7 mouse cellular contexts compared by ENCODE assay signal in the genomic region with DNA sequence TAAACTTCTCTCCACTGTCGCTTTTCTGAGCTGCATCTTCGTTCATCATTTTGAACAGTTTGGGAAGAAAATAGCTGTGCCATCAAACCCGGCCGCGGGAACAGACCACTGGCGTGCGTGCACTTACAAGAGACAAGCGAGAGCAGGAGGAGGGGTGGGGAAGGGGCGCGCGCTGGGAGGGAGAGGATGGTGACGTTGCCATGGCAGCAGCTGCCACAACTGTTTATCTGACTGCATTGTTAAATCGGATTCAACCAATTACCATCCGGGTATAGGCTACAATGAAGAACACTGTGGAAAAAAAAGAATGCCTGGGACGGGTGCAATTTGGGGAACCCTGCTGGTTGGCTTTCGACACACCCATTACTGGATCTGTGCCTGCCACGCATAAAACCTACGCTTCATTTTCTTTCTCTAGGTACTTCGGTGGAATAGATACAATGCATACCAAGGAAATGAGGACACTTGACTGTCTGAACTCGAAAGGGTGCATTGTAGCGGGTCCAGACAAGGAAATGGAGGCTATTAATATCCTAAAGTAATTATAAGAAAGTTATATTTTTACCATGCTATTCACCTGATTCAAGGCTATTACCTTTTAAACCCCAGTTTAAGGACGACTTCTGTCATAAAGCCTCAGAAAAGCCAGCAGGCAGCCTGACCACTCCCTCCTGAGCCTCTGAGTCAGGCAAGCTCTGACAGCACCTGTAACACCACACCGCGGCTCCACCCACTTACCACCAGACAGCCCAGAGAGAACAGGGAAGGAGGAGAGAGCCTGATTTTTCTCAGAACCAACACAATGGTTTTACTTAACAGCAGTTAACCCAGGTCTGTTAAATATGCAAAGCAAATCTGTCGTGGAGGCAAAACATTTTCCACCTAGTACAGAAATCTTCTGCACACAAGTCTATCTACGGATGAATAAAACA.
DNase-seq lines count a peak whose midpoint lies in the region; ATAC-seq and TF ChIP-seq lines count a peak whose summit lies in the region.

No protein-coding gene starts in this region.

- H3K9ac ChIP-seq in forebrain, embryonic 16.5 days (replicated peaks; ENCODE audit: low read depth, low read length) = peak overlapping the region; percentile 60
- no peak overlapping the region for H3K9ac ChIP-seq in kidney, embryonic 14.5 days (ENCODE audit: low read depth, low read length)
- H3K9ac ChIP-seq in limb, embryonic 14.5 days (ENCODE audit: low read depth, low read length, severe bottlenecking) = peak overlapping the region; percentile 12; the same call in 1 of the 2 replicates
- H3K9ac ChIP-seq in neural tube, embryonic 11.5 days (ENCODE audit: low read length) = peak overlapping the region; percentile 52

- H3K27me3 ChIP-seq in forebrain, embryonic 16.5 days (replicated peaks; ENCODE audit: control insufficient read depth, insufficient read depth, low read length) = no peaks in the 10 kb centered on the region
- H3K27me3 ChIP-seq in kidney, embryonic 14.5 days (ENCODE audit: control insufficient read depth, insufficient read depth, low read length) = 0 out of 2 replicates have a peak, but pooled peaks cover 3% of the 10 kb centered on the region
- H3K27me3 ChIP-seq in limb, embryonic 14.5 days (ENCODE audit: control insufficient read depth, insufficient read depth, low read length) = no peaks in the 10 kb centered on the region
- H3K27me3 ChIP-seq in neural tube, embryonic 11.5 days (ENCODE audit: control insufficient read depth, insufficient read depth, low read length) = no peaks in the 10 kb centered on the region

- H3K4me2 ChIP-seq in forebrain, embryonic 16.5 days (ENCODE audit: low read length) = peak overlapping the region; percentile 73
- peak overlapping the region; percentile 51 for H3K4me2 ChIP-seq in kidney, embryonic 14.5 days (replicated peaks; ENCODE audit: low read depth, low read length)
- peak overlapping the region; percentile 57 for H3K4me2 ChIP-seq in limb, embryonic 14.5 days (replicated peaks; ENCODE audit: low read depth, low read length, severe bottlenecking)
- peak overlapping the region; percentile 58 for H3K4me2 ChIP-seq in neural tube, embryonic 11.5 days (ENCODE audit: low read depth)

- H3K4me3 ChIP-seq in forebrain, embryonic 16.5 days (replicated peaks; ENCODE audit: low read length) = peak overlapping the region; percentile 53
- peak overlapping the region; percentile 25; the same call in 1 of the 2 replicates for H3K4me3 ChIP-seq in kidney, embryonic 14.5 days (ENCODE audit: low read length)
- H3K4me3 ChIP-seq in limb, embryonic 14.5 days (replicated peaks; ENCODE audit: low read length) = peak overlapping the region; percentile 22
- H3K4me3 ChIP-seq in neural tube, embryonic 11.5 days (ENCODE audit: low read depth, low read length) = peak overlapping the region; percentile 43

- WGBS in forebrain, embryonic 16.5 days = 2% methylated on average over 26 of the region's 26 CpGs
- WGBS in kidney, embryonic 14.5 days = 5% methylated on average over 26 of the region's 26 CpGs
- 5% methylated on average over 26 of the region's 26 CpGs for WGBS in limb, embryonic 14.5 days
- WGBS in neural tube, embryonic 11.5 days = 4% methylated on average over 26 of the region's 26 CpGs

- peak overlapping the region; percentile 86 for H3K27ac ChIP-seq in forebrain, embryonic 16.5 days (ENCODE audit: low read length)
- no peak overlapping the region for H3K27ac ChIP-seq in kidney, embryonic 14.5 days (ENCODE audit: low read depth, low read length)
- no peak overlapping the region for H3K27ac ChIP-seq in limb, embryonic 14.5 days (replicated peaks; ENCODE audit: low read depth, low read length)
- H3K27ac ChIP-seq in neural tube, embryonic 11.5 days (ENCODE audit: low read depth, low read length) = peak overlapping the region; percentile 51

- H3K36me3 ChIP-seq in forebrain, embryonic 16.5 days (ENCODE audit: control insufficient read depth, insufficient read depth) = no peaks in the 10 kb centered on the region
- H3K36me3 ChIP-seq in kidney, embryonic 14.5 days (ENCODE audit: control insufficient read depth, insufficient read depth, low read length) = no peaks in the 10 kb centered on the region
- H3K36me3 ChIP-seq in limb, embryonic 14.5 days (ENCODE audit: control insufficient read depth, insufficient read depth, low read length) = no peaks in the 10 kb centered on the region
- H3K36me3 ChIP-seq in neural tube, embryonic 11.5 days (ENCODE audit: control insufficient read depth, insufficient read depth, low read length) = no peaks in the 10 kb centered on the region

- peak; percentile 9 for DNase-seq in NIH3T3 (ENCODE audit: low read depth)
- DNase-seq in cerebellum, adult 11-12 months = peak; percentile 82
- peak; percentile 40 for DNase-seq in limb, embryonic 14.5 days (ENCODE audit: low spot score)
- peak; percentile 80 for DNase-seq in neural tube, embryonic 11.5 days (ENCODE audit: low spot score)
- DNase-seq in c-Kit-positive CD71-positive TER-119-positive erythroid progenitor cells, embryonic 14.5 days (ENCODE audit: low spot score) = no peak

- peak; percentile 94 for ATAC-seq in forebrain, embryonic 16.5 days
- ATAC-seq in kidney, embryonic 14.5 days (ENCODE audit: low FRiP score, low TSS enrichment) = peak; percentile 74
- ATAC-seq in limb, embryonic 14.5 days (ENCODE audit: low FRiP score, low read depth) = peak; percentile 32; the same call in 1 of the 2 replicates
- peak; percentile 93 for ATAC-seq in neural tube, embryonic 11.5 days (ENCODE audit: insufficient read depth, low FRiP score, low TSS enrichment)

- peaks cover 15% of the 10 kb centered on the region for H3K4me1 ChIP-seq in forebrain, embryonic 16.5 days (replicated peaks; ENCODE audit: control insufficient read depth, insufficient read depth, low read length)
- peaks cover 11% of the 10 kb centered on the region; the same call in 1 of the 2 replicates for H3K4me1 ChIP-seq in kidney, embryonic 14.5 days (ENCODE audit: control insufficient read depth, insufficient read depth, low read length)
- peaks cover 9% of the 10 kb centered on the region; the same call in 1 of the 2 replicates for H3K4me1 ChIP-seq in limb, embryonic 14.5 days (ENCODE audit: control insufficient read depth, insufficient read depth, low read length)
- H3K4me1 ChIP-seq in neural tube, embryonic 11.5 days (ENCODE audit: control insufficient read depth, insufficient read depth, low read length) = peaks cover 13% of the 10 kb centered on the region

- no peak for TF ChIP-seq POLR2A in limb, embryonic 14.5 days (IDR thresholded peaks at IDR 0.05; ENCODE audit: borderline replicate concordance, extremely low read depth, insufficient read depth, insufficient read length)

- H3K9me3 ChIP-seq in forebrain, embryonic 16.5 days (ENCODE audit: control insufficient read depth, low read length) = no peaks in the 10 kb centered on the region
- H3K9me3 ChIP-seq in kidney, embryonic 14.5 days (ENCODE audit: control insufficient read depth, low read length) = no peaks in the 10 kb centered on the region
- H3K9me3 ChIP-seq in limb, embryonic 14.5 days (ENCODE audit: control insufficient read depth, low read length) = no peaks in the 10 kb centered on the region
- H3K9me3 ChIP-seq in neural tube, embryonic 11.5 days (ENCODE audit: control insufficient read depth, low read length) = no peaks in the 10 kb centered on the region

Comparison
In these comparisons a context has a peak if more than half of its experiments do, and no peak if none do; other contexts are left out.
1. ATAC-seq: peak in every context shown above with its lines; median percentile 94 in forebrain, embryonic 16.5 days; 93 in neural tube, embryonic 11.5 days; 74 in kidney, embryonic 14.5 days; 32 in limb, embryonic 14.5 days.
2. H3K27ac ChIP-seq: peak in forebrain, embryonic 16.5 days (single experiment) and neural tube, embryonic 11.5 days (single experiment); none in kidney, embryonic 14.5 days (single experiment) and limb, embryonic 14.5 days (single experiment).
3. Peak in every context shown above with its lines, with median percentiles within 50 percentile points of each other: H3K4me2 ChIP-seq and H3K4me3 ChIP-seq.